Mouse (Mus musculus) limb, embryonic 12.5 days (tissue): Measurements from ENCODE around the gene Rpap3. TPM values are rescaled to one million over a fixed set of nuclear protein-coding genes. Genes with fewer than 3 reads are reported as not detected.
"Not testable (repeated sequence)": the region's sequence is repeated elsewhere in the genome, so short reads cannot be mapped to it uniquely, and the experiment has no call there.

Experiments used
- ATAC-seq: fragments of 200-750 bp; cut with Nextera tagmentation; 2 replicates; pipeline ENCODE4 v1.8.0; 2017; ENCODE audit warnings: low read depth, moderate TSS enrichment; ENCODE audit not compliant: insufficient number of reproducible peaks, insufficient read depth, low FRiP score, low TSS enrichment
- H3K27ac ChIP-seq: fragments of 300-500 bp; sonication (generic); 2 replicates; pipeline ENCODE4 v1.5.1; 2016; ENCODE audit warnings: mild to moderate bottlenecking, moderate library complexity
- H3K27me3 ChIP-seq: fragments of 300-500 bp; sonication (generic); 2 replicates; pipeline ENCODE4 v1.6.1; 2016; ENCODE audit warnings: mild to moderate bottlenecking, moderate library complexity
- H3K36me3 ChIP-seq: fragments of 300-500 bp; sonication (generic); 2 replicates; pipeline ENCODE4 v1.6.1; 2016; ENCODE audit warnings: mild to moderate bottlenecking, moderate library complexity
- H3K4me1 ChIP-seq: fragments of 300-500 bp; sonication (generic); replicated peaks from 2 replicates; pipeline ENCODE4 v1.6.1; 2016
- H3K4me2 ChIP-seq: fragments of 300-500 bp; sonication (generic); 2 replicates; pipeline ENCODE4 v1.6.1; 2016; ENCODE audit warnings: mild to moderate bottlenecking, moderate library complexity
- H3K4me3 ChIP-seq: fragments of 300-500 bp; sonication (generic); replicated peaks from 2 replicates; pipeline ENCODE4 v1.5.1; 2016; ENCODE audit warnings: mild to moderate bottlenecking
- H3K9ac ChIP-seq: fragments of 300-500 bp; sonication (generic); replicated peaks from 2 replicates; pipeline ENCODE4 v1.6.1; 2016; ENCODE audit warnings: mild to moderate bottlenecking, moderate library complexity
- H3K9me3 ChIP-seq: fragments of 300-500 bp; sonication (generic); 2 replicates; pipeline ENCODE4 v1.6.1; 2016; ENCODE audit warnings: mild to moderate bottlenecking, moderate library complexity
- WGBS: fragments of 180-500 bp; shearing (Covaris S2); methylation state at CpG from one replicate; pipeline ENCODE4 v1.1.7; 2016; 5-methylcytosine and 5-hydroxymethylcytosine counted together
- polyA plus RNA-seq: library from polyadenylated mRNA; unstranded; fragments of >200 nt; fragmentation: Nextera tagmentation; extraction: Ambion mirVana; gene quantifications from 2 replicates; pipeline ENCODE4 v1.2.1, GENCODE M21; 2016

The Rpap3 gene
- polyA plus RNA-seq, 1 experiment from 2014 or later, result 40.4 TPM

DNA sequence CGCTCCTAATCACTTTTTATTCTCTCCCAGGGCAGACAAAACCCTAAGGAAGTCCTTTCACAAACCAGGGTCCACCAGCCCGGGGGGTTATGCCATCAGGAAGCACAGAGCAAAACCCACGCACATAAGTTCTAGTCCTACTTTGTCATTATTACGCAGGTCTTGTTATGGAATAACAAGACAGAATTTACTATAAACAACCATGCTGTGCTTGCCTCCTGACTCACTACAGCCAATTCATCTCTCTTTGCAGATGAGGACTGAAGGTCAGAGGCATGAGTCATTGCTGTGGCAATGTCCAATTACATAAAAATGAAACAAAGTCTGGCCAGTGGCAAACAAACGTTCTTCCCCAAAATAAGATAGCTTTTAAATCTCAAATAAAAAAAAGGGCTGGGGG lies 12.2 kb downstream of the Rpap3 start:
- H3K4me1 ChIP-seq, result no peaks in the 10 kb centered on the region
- no peaks in the 10 kb centered on the region for H3K9me3 ChIP-seq
- H3K36me3 ChIP-seq, result peaks cover 91% of the 10 kb centered on the region
- H3K4me2 ChIP-seq, result no peak overlapping the region
- no peak overlapping the region for H3K9ac ChIP-seq
- no peak overlapping the region for H3K4me3 ChIP-seq
- H3K27me3 ChIP-seq, result no peaks in the 10 kb centered on the region
- ATAC-seq, result no peak
- 94% methylated on average over 5 of the region's 5 CpGs for WGBS
- H3K27ac ChIP-seq, result no peak overlapping the region

GRCm38 (mm10) chr15:97684118-97684517 lies 21.5 kb downstream of the Rpap3 start:
- no peak overlapping the region for H3K4me2 ChIP-seq
- H3K4me3 ChIP-seq, result no peak overlapping the region
- 91% methylated on average over 9 of the region's 9 CpGs for WGBS
- no peaks in the 10 kb centered on the region for H3K27me3 ChIP-seq
- no peak overlapping the region for H3K9ac ChIP-seq
- no peaks in the 10 kb centered on the region for H3K4me1 ChIP-seq
- H3K27ac ChIP-seq, result no peak overlapping the region
- no peaks in the 10 kb centered on the region for H3K9me3 ChIP-seq
- peaks cover 97% of the 10 kb centered on the region for H3K36me3 ChIP-seq
- ATAC-seq, result no peak

DNA sequence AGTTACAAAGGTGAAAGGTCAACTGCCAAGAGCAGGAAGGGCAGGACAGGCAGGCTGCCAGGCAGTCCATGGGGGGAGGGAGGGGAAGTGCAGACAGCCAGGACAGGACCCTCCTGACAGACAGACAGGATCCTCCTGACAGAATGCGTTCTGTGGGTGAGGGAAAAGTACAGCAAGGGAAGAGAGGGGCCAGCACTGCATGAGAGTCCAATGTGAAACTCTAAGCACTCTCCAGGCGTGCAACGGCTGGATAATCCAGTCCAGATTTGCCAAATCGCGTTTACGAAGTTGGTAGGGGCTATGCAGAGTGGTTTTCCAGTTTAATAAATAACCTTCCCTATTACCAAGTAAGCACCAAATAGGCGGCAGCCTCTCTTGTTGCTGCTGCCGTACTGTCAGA lies 23.6 kb downstream of the Rpap3 start:
- Histone ChIP-seq H3K27me3 (no peaks in the 10 kb centered on the region), H3K4me3 (no peak overlapping the region), H3K36me3 (peaks cover 94% of the 10 kb centered on the region), H3K9me3 (no peaks in the 10 kb centered on the region), H3K27ac (no peak overlapping the region), H3K4me2 (no peak overlapping the region), H3K9ac (no peak overlapping the region), H3K4me1 (no peaks in the 10 kb centered on the region)
- WGBS, result 70% methylated on average over 8 of the region's 8 CpGs
- ATAC-seq, result no peak

DNA sequence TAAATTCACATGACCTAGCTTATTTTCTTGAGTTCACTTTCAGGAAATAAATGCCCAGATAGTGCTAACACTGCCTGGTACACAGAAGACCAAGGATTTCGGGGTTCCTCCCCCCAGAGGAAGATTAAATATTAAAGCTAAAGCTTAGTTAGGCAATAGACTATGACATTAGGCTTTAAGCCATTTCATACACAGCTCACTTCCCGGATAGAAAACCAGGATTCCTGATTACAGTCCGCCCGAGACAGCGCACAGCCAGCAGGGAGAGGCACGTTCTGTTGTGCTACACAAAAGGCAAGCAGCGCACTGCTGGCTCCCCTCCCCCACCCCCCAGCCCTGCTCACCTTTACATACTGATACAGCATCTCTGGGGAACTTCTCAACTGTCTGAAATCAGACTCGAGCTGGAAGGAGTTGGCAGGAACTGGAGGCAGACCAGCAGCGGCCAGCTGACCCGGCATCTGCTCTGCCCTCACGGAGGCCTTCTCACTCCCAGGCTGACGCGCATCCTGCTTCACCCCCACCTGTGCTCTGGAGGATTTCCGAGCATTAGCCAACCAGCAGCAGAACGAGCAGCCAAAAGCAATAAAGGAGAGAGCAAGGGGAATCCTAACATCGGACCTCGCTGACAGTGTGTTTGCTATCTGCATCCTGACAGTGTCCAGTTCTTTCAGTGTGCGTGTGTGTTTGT lies 25.5 kb downstream of the Rpap3 start:
- 85% methylated on average over 18 of the region's 18 CpGs for WGBS
- Histone ChIP-seq H3K27me3 (no peaks in the 10 kb centered on the region), H3K9ac (no peak overlapping the region), H3K4me1 (no peaks in the 10 kb centered on the region), H3K4me2 (no peak overlapping the region), H3K4me3 (no peak overlapping the region), H3K9me3 (no peaks in the 10 kb centered on the region), H3K27ac (no peak overlapping the region), H3K36me3 (peaks cover 92% of the 10 kb centered on the region)
- ATAC-seq, result no peak

GRCm38 (mm10) chr15:97677341-97677740 lies 28.3 kb downstream of the Rpap3 start:
- 90% methylated on average over 3 of the region's 3 CpGs for WGBS
- H3K9me3 ChIP-seq, result no peaks in the 10 kb centered on the region
- H3K4me3 ChIP-seq, result no peak overlapping the region
- H3K27ac ChIP-seq, result no peak overlapping the region
- H3K36me3 ChIP-seq, result peaks cover 86% of the 10 kb centered on the region
- peaks cover under 1% of the 10 kb centered on the region; the same call in 1 of the 2 replicates for H3K4me1 ChIP-seq
- no peak overlapping the region for H3K9ac ChIP-seq
- H3K4me2 ChIP-seq, result no peak overlapping the region
- H3K27me3 ChIP-seq, result no peaks in the 10 kb centered on the region
- no peak for ATAC-seq

- H3K27ac ChIP-seq, result no peak overlapping the region
- ATAC-seq, result no peak
- peaks cover 3% of the 10 kb centered on the region; the same call in 1 of the 2 replicates for H3K4me1 ChIP-seq
- no peak overlapping the region for H3K4me3 ChIP-seq
- no peak overlapping the region for H3K4me2 ChIP-seq
- H3K36me3 ChIP-seq, result peaks cover 78% of the 10 kb centered on the region
- 93% methylated on average over 13 of the region's 13 CpGs for WGBS
- H3K27me3 ChIP-seq, result no peaks in the 10 kb centered on the region
- H3K9ac ChIP-seq, result no peak overlapping the region
- H3K9me3 ChIP-seq, result no peaks in the 10 kb centered on the region
These were observed 29.7 kb downstream of the Rpap3 start for GRCm38 (mm10) chr15:97675927-97676326.

- WGBS, result 92% methylated on average over 4 of the region's 4 CpGs
- Histone ChIP-seq H3K9me3 (no peaks in the 10 kb centered on the region), H3K4me1 (peaks cover 3% of the 10 kb centered on the region; the same call in 1 of the 2 replicates), H3K4me2 (no peak overlapping the region), H3K36me3 (peaks cover 66% of the 10 kb centered on the region), H3K4me3 (no peak overlapping the region), H3K27me3 (no peaks in the 10 kb centered on the region), H3K27ac (no peak overlapping the region), H3K9ac (no peak overlapping the region)
- no peak for ATAC-seq
These were observed 31.2 kb downstream of the Rpap3 start for GRCm38 (mm10) chr15:97674423-97674822.

- Histone ChIP-seq H3K4me2 (no peak overlapping the region), H3K4me3 (no peak overlapping the region), H3K36me3 (peaks cover 59% of the 10 kb centered on the region), H3K27me3 (no peaks in the 10 kb centered on the region), H3K9me3 (no peaks in the 10 kb centered on the region), H3K27ac (no peak overlapping the region), H3K9ac (no peak overlapping the region), H3K4me1 (peaks cover 3% of the 10 kb centered on the region; the same call in 1 of the 2 replicates)
- ATAC-seq, result no peak
- 92% methylated on average over 7 of the region's 7 CpGs for WGBS
These were observed 32.2 kb downstream of the Rpap3 start for GRCm38 (mm10) chr15:97673256-97674000.

DNA sequence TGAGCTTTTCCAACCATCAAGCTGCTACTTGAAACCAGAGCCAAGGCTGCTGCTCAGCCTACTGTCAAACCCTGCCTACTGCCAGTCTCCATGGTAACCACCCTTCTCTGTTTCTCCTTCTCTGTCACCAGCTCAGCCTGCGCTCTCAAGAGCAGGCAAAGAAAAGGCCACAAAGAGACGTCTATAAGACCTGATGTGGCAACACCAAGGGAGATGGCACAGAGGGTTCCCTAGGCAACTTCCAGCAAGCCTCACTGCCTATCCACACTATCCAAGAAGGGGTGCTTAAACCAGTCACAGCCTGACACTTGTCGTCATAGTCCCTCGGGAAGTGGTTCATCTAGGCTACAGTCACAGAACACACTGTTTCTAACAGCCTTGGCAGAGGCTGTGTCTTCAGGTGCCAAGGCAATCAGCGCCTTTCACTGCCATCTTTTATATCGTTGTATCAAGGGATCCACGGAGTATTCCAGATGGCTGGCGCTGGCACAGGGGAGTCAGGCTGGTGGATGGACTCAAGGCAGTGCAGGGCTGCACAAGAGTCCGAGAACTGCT lies 33.3 kb downstream of the Rpap3 start:
- Histone ChIP-seq H3K27ac (no peak overlapping the region), H3K36me3 (peaks cover 47% of the 10 kb centered on the region), H3K4me1 (peaks cover 3% of the 10 kb centered on the region; the same call in 1 of the 2 replicates), H3K27me3 (no peaks in the 10 kb centered on the region), H3K4me3 (no peak overlapping the region), H3K9ac (no peak overlapping the region), H3K4me2 (no peak overlapping the region), H3K9me3 (no peaks in the 10 kb centered on the region)
- ATAC-seq, result no peak
- WGBS, result 83% methylated on average over 9 of the region's 9 CpGs

- WGBS, result 92% methylated on average over 6 of the region's 6 CpGs
- no peak for ATAC-seq
These were observed 35.1 kb downstream of the Rpap3 start for GRCm38 (mm10) chr15:97670554-97670953.

DNA sequence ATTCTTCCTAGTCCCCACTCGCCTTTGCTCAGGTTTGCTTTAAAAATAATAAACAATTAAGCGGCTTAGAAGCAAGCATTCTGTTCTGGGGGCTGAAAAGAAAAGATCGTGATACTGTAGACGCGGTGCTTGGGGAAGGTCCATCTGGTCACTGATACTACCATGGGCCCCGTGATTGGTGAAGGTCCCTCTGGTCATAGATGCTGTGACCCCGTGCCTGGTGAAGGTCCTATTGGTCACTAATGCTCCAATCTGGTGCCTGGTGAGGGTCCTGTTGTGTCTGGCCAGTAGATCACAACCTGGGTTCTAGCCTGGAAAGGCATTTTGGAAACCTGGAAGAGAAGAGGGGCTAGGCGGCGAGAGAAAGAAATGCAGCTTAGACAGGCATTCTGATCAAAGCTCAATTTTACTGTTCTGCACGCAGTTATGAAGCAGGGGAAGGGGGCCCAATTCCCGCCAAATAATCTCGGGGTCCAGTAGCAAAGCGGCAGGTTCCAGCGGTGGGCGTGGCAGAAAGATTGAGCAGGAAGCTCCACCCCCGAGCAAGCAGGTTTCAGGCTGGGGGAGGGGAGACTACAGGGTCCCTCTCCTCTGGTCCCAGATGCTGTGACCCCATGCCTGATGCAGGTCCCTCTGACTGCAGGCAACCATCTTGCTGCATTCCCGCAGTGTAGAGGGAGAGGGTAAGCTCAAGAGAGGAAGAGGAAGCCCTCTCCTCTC lies 37.3 kb downstream of the Rpap3 start:
- not testable (repeated sequence) for H3K9ac ChIP-seq, H3K4me3 ChIP-seq, H3K4me2 ChIP-seq, H3K27ac ChIP-seq, ATAC-seq, H3K27me3 ChIP-seq, H3K9me3 ChIP-seq, H3K4me1 ChIP-seq
- 67% methylated on average over 16 of the region's 17 CpGs for WGBS
- H3K36me3 ChIP-seq, result peaks cover 12% of the 10 kb centered on the region

More at GRCm38 (mm10) chr15:97670554-97670953, 35.1 kb downstream of the Rpap3 start:
- H3K27ac ChIP-seq, result no peak overlapping the region
- peaks cover 30% of the 10 kb centered on the region for H3K36me3 ChIP-seq
- no peak overlapping the region for H3K4me2 ChIP-seq
- H3K9ac ChIP-seq, result no peak overlapping the region
- H3K4me1 ChIP-seq, result peaks cover 3% of the 10 kb centered on the region; the same call in 1 of the 2 replicates
- H3K4me3 ChIP-seq, result no peak overlapping the region
- no peaks in the 10 kb centered on the region for H3K27me3 ChIP-seq
- no peaks in the 10 kb centered on the region for H3K9me3 ChIP-seq
